Mouse (Mus musculus): ENCODE data around the gene Dmrt3. TPM values are rescaled to one million over a fixed set of nuclear protein-coding genes. Genes with fewer than 3 reads are reported as not detected.

Dmrt3 gene
- polyA plus RNA-seq, 1 experiment from 2014 or later: 0.05 TPM

DNA sequence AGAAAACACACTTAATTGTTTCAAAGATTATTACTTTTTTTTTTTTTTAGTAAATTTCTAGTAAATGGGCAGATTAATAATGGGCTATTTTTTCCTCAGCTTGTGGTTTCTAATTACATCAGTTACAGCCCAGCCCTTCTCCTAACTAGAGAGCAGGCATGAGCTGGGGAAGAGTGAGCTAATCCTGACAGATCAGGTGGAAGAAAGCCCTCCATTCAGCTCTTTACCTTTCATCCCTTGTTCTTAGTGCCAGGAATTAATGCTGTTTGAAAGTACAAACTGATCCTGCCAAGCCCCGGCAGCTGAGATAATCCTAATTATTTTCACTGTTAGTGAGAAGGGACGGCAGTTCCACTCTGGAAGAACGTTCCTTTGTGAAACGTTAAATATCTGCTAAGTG is 11.5 kb upstream of the Dmrt3 start:
- WGBS: 17% methylated on average over 4 of the region's 4 CpGs
- peaks cover 15% of the 10 kb centered on the region for H3K27me3 ChIP-seq (ENCODE audit: control insufficient read depth, insufficient read depth, low read length)
- no peaks in the 10 kb centered on the region for H3K9me3 ChIP-seq (ENCODE audit: control insufficient read depth, low read length)
- H3K9ac ChIP-seq (ENCODE audit: low read length): no peak overlapping the region
- DNase-seq (ENCODE audit: low spot score): no peak
- H3K27ac ChIP-seq (replicated peaks; ENCODE audit: low read depth, low read length): no peak overlapping the region
- no peak overlapping the region for H3K4me2 ChIP-seq (ENCODE audit: low read depth, severe bottlenecking)
- ATAC-seq (ENCODE audit: insufficient number of reproducible peaks, low FRiP score, low TSS enrichment, low read depth): no peak
- no peaks in the 10 kb centered on the region for H3K36me3 ChIP-seq (ENCODE audit: control insufficient read depth, insufficient read depth, low read length)
- no peaks in the 10 kb centered on the region; the same call in 1 of the 2 replicates for H3K4me1 ChIP-seq (ENCODE audit: control insufficient read depth, insufficient read depth, low read length)
- H3K4me3 ChIP-seq (ENCODE audit: low read depth, low read length): no peak overlapping the region

- no peak for ATAC-seq (ENCODE audit: insufficient number of reproducible peaks, low FRiP score, low TSS enrichment, low read depth)
Measured at GRCm38 (mm10) chr19:25601966-25602365, 8.1 kb upstream of the Dmrt3 start.

GRCm38 (mm10) chr19:25607461-25608205 is 2.5 kb upstream of the Dmrt3 start:
- Histone ChIP-seq H3K4me2 (ENCODE audit: low read depth, severe bottlenecking) (no peak overlapping the region), H3K27me3 (ENCODE audit: control insufficient read depth, insufficient read depth, low read length) (peaks cover 76% of the 10 kb centered on the region), H3K9ac (ENCODE audit: low read length) (no peak overlapping the region), H3K36me3 (ENCODE audit: control insufficient read depth, insufficient read depth, low read length) (no peaks in the 10 kb centered on the region), H3K9me3 (ENCODE audit: control insufficient read depth, low read length) (no peaks in the 10 kb centered on the region), H3K27ac (replicated peaks; ENCODE audit: low read depth, low read length) (no peak overlapping the region), H3K4me3 (ENCODE audit: low read depth, low read length) (no peak overlapping the region), H3K4me1 (ENCODE audit: control insufficient read depth, insufficient read depth, low read length) (peaks cover 23% of the 10 kb centered on the region)
- DNase-seq (ENCODE audit: low spot score): peak; percentile 66
- under 1% methylated on average over 21 of the region's 21 CpGs for WGBS
- ATAC-seq (ENCODE audit: insufficient number of reproducible peaks, low FRiP score, low TSS enrichment, low read depth): no peak

More at GRCm38 (mm10) chr19:25601966-25602365, 8.1 kb upstream of the Dmrt3 start:
- H3K4me3 ChIP-seq (ENCODE audit: low read depth, low read length): no peak overlapping the region
- H3K27ac ChIP-seq (replicated peaks; ENCODE audit: low read depth, low read length): no peak overlapping the region
- H3K9me3 ChIP-seq (ENCODE audit: control insufficient read depth, low read length): no peaks in the 10 kb centered on the region
- 3% methylated on average over 8 of the region's 8 CpGs for WGBS
- H3K4me2 ChIP-seq (ENCODE audit: low read depth, severe bottlenecking): no peak overlapping the region
- DNase-seq (ENCODE audit: low spot score): no peak
- H3K36me3 ChIP-seq (ENCODE audit: control insufficient read depth, insufficient read depth, low read length): no peaks in the 10 kb centered on the region
- peaks cover 42% of the 10 kb centered on the region for H3K27me3 ChIP-seq (ENCODE audit: control insufficient read depth, insufficient read depth, low read length)
- H3K4me1 ChIP-seq (ENCODE audit: control insufficient read depth, insufficient read depth, low read length): peaks cover 8% of the 10 kb centered on the region
- no peak overlapping the region for H3K9ac ChIP-seq (ENCODE audit: low read length)

- no peak overlapping the region for H3K4me3 ChIP-seq (ENCODE audit: low read depth, low read length)
- WGBS: 3% methylated on average over 7 of the region's 7 CpGs
- no peaks in the 10 kb centered on the region for H3K36me3 ChIP-seq (ENCODE audit: control insufficient read depth, insufficient read depth, low read length)
- H3K27me3 ChIP-seq (ENCODE audit: control insufficient read depth, insufficient read depth, low read length): peaks cover 80% of the 10 kb centered on the region
- no peak overlapping the region for H3K27ac ChIP-seq (replicated peaks; ENCODE audit: low read depth, low read length)
- H3K4me2 ChIP-seq (ENCODE audit: low read depth, severe bottlenecking): no peak overlapping the region
- H3K9me3 ChIP-seq (ENCODE audit: control insufficient read depth, low read length): no peaks in the 10 kb centered on the region
- DNase-seq (ENCODE audit: low spot score): peak; percentile 40
- ATAC-seq (ENCODE audit: insufficient number of reproducible peaks, low FRiP score, low TSS enrichment, low read depth): no peak
- H3K4me1 ChIP-seq (ENCODE audit: control insufficient read depth, insufficient read depth, low read length): peaks cover 23% of the 10 kb centered on the region
- no peak overlapping the region for H3K9ac ChIP-seq (ENCODE audit: low read length)
Measured at GRCm38 (mm10) chr19:25608206-25608580, 1.9 kb upstream of the Dmrt3 start.

- H3K4me3 ChIP-seq (ENCODE audit: low read depth, low read length): no peak overlapping the region
- under 1% methylated on average over 33 of the region's 33 CpGs for whole genome bisulfite sequencing
Measured at GRCm38 (mm10) chr19:25608961-25609850, 895 bp upstream of the Dmrt3 start.

DNA sequence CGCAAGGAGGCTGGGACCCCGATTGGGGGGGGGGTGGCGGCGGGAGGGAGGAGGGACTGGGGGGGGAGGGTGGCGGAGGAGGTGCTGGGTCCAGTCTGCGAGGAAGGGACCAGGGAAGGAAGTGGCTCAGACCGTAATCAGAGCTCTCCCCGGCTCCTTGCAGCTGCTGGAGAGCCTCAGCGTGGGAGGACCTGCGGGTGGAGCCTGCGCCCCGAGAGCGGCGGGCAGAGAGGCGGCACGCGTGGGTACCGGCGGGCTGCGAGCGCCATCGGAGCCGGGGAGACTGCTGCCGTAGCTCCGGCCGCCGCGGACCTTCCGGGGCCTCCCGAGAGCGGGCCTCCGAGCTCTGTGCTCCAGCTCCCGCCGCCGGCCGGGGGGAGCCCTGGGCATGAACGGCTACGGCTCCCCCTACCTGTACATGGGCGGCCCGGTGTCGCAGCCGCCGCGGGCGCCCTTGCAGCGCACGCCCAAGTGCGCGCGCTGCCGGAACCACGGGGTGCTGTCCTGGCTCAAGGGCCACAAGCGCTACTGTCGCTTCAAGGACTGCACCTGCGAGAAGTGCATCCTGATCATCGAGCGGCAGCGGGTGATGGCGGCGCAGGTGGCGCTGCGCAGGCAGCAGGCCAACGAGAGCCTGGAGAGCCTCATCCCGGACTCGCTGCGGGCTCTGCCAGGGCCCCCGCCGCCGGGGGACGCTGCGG is 460 bp downstream of the Dmrt3 start:
- ATAC-seq (ENCODE audit: insufficient number of reproducible peaks, low FRiP score, low TSS enrichment, low read depth): peak; percentile 69; the same call in 1 of the 2 replicates
- H3K36me3 ChIP-seq (ENCODE audit: control insufficient read depth, insufficient read depth, low read length): no peaks in the 10 kb centered on the region
- peak overlapping the region; percentile 73 for H3K4me2 ChIP-seq (ENCODE audit: low read depth, severe bottlenecking)
- H3K4me1 ChIP-seq (ENCODE audit: control insufficient read depth, insufficient read depth, low read length): peaks cover 26% of the 10 kb centered on the region
- H3K9ac ChIP-seq (ENCODE audit: low read length): peak overlapping the region; percentile 24; the same call in 1 of the 2 replicates
- H3K4me3 ChIP-seq (ENCODE audit: low read depth, low read length): peak overlapping the region; percentile 36
- WGBS: 0% methylated on average over 66 of the region's 71 CpGs
- H3K27ac ChIP-seq (replicated peaks; ENCODE audit: low read depth, low read length): no peak overlapping the region
- peak; percentile 65 for DNase-seq (ENCODE audit: low spot score)
- H3K27me3 ChIP-seq (ENCODE audit: control insufficient read depth, insufficient read depth, low read length): peaks cover 74% of the 10 kb centered on the region
- H3K9me3 ChIP-seq (ENCODE audit: control insufficient read depth, low read length): no peaks in the 10 kb centered on the region

More at GRCm38 (mm10) chr19:25608961-25609850, 895 bp upstream of the Dmrt3 start:
- no peaks in the 10 kb centered on the region for H3K9me3 ChIP-seq (ENCODE audit: control insufficient read depth, low read length)
- H3K4me1 ChIP-seq (ENCODE audit: control insufficient read depth, insufficient read depth, low read length): peaks cover 27% of the 10 kb centered on the region
- H3K27me3 ChIP-seq (ENCODE audit: control insufficient read depth, insufficient read depth, low read length): peaks cover 85% of the 10 kb centered on the region
- ATAC-seq (ENCODE audit: insufficient number of reproducible peaks, low FRiP score, low TSS enrichment, low read depth) (no peak), DNase-seq (ENCODE audit: low spot score) (peak; percentile 65)
- H3K4me2 ChIP-seq (ENCODE audit: low read depth, severe bottlenecking): no peak overlapping the region
- H3K27ac ChIP-seq (replicated peaks; ENCODE audit: low read depth, low read length): no peak overlapping the region
- no peak overlapping the region for H3K9ac ChIP-seq (ENCODE audit: low read length)
- no peaks in the 10 kb centered on the region for H3K36me3 ChIP-seq (ENCODE audit: control insufficient read depth, insufficient read depth, low read length)

GRCm38 (mm10) chr19:25611116-25611515 is 1.0 kb downstream of the Dmrt3 start:
- peaks cover 69% of the 10 kb centered on the region for H3K27me3 ChIP-seq (ENCODE audit: control insufficient read depth, insufficient read depth, low read length)
- H3K36me3 ChIP-seq (ENCODE audit: control insufficient read depth, insufficient read depth, low read length): no peaks in the 10 kb centered on the region
- no peak overlapping the region for H3K9ac ChIP-seq (ENCODE audit: low read length)
- DNase-seq (ENCODE audit: low spot score) (peak; percentile 60), ATAC-seq (ENCODE audit: insufficient number of reproducible peaks, low FRiP score, low TSS enrichment, low read depth) (no peak)
- WGBS: under 1% methylated on average over 42 of the region's 42 CpGs
- H3K4me3 ChIP-seq (ENCODE audit: low read depth, low read length): peak overlapping the region; percentile 36
- H3K27ac ChIP-seq (replicated peaks; ENCODE audit: low read depth, low read length): no peak overlapping the region
- H3K4me1 ChIP-seq (ENCODE audit: control insufficient read depth, insufficient read depth, low read length): peaks cover 25% of the 10 kb centered on the region
- H3K4me2 ChIP-seq (ENCODE audit: low read depth, severe bottlenecking): peak overlapping the region; percentile 73
- no peaks in the 10 kb centered on the region for H3K9me3 ChIP-seq (ENCODE audit: control insufficient read depth, low read length)
